Mouse (Mus musculus): ENCODE measurements around the gene Sorl1. TPM values are rescaled to one million over a fixed set of nuclear protein-coding genes. Genes with fewer than 3 reads are reported as not detected.
A peak's percentile ranks its signal among the peaks of the same experiment; 100 is the strongest.

Gene Sorl1
- total RNA-seq, 1 experiment from 2014 or later, result 16.8 TPM

- no peak for DNase-seq
These were observed 1.7 kb downstream of the Sorl1 start for GRCm38 (mm10) chr9:42122441-42122840.

GRCm38 (mm10) chr9:42121631-42122354 lies 2.3 kb downstream of the Sorl1 start:
- DNase-seq, result no peak

GRCm38 (mm10) chr9:42116418-42117056 lies 7.6 kb downstream of the Sorl1 start:
- no peak for DNase-seq

GRCm38 (mm10) chr9:42115078-42115477 lies 9.0 kb downstream of the Sorl1 start:
- no peak for DNase-seq

GRCm38 (mm10) chr9:42113316-42113715 lies 10.8 kb downstream of the Sorl1 start:
- no peak for DNase-seq

GRCm38 (mm10) chr9:42112691-42113090 lies 11.4 kb downstream of the Sorl1 start:
- no peak for DNase-seq

- DNase-seq, result no peak
These were observed 12.8 kb downstream of the Sorl1 start for GRCm38 (mm10) chr9:42111256-42111655.

- peak; percentile 92 for DNase-seq
These were observed 14.2 kb downstream of the Sorl1 start for GRCm38 (mm10) chr9:42109837-42110451.

- DNase-seq, result no peak
These were observed 15.0 kb downstream of the Sorl1 start for GRCm38 (mm10) chr9:42109131-42109530.

- peak; percentile 58 for DNase-seq
These were observed 15.6 kb downstream of the Sorl1 start for GRCm38 (mm10) chr9:42108369-42108951.

- DNase-seq, result no peak
These were observed 17.0 kb downstream of the Sorl1 start for GRCm38 (mm10) chr9:42107062-42107461.

GRCm38 (mm10) chr9:42106305-42106704 lies 17.8 kb downstream of the Sorl1 start:
- DNase-seq, result no peak

- peak; percentile 29 for DNase-seq
These were observed 20.6 kb downstream of the Sorl1 start for GRCm38 (mm10) chr9:42103546-42103945.

- DNase-seq, result no peak
These were observed 22.1 kb downstream of the Sorl1 start for GRCm38 (mm10) chr9:42102013-42102412.

GRCm38 (mm10) chr9:42101266-42101665 lies 22.8 kb downstream of the Sorl1 start:
- DNase-seq, result no peak

- DNase-seq, result peak; percentile 31
These were observed 23.4 kb downstream of the Sorl1 start for GRCm38 (mm10) chr9:42100618-42101210.

- DNase-seq, result peak; percentile 31
These were observed 25.5 kb downstream of the Sorl1 start for GRCm38 (mm10) chr9:42098474-42099121.

GRCm38 (mm10) chr9:42097731-42098473 lies 26.2 kb downstream of the Sorl1 start:
- no peak for DNase-seq

GRCm38 (mm10) chr9:42097006-42097730 lies 26.9 kb downstream of the Sorl1 start:
- DNase-seq, result no peak

GRCm38 (mm10) chr9:42094752-42095151 lies 29.3 kb downstream of the Sorl1 start:
- peak; percentile 91 for DNase-seq
